Mouse (Mus musculus): ENCODE results near the gene Abt1. TPM values are rescaled to one million over a fixed set of nuclear protein-coding genes. Genes with fewer than 3 reads are reported as not detected.
"Not testable (repeated sequence)": the region's sequence is repeated elsewhere in the genome, so short reads cannot be mapped to it uniquely, and the experiment has no call there.

Abt1 gene
- polyA plus RNA-seq, 1 experiment from 2014 or later, result 8.1 TPM

- no peak for ATAC-seq (replicated peaks; ENCODE audit: insufficient number of reproducible peaks, insufficient read depth, low FRiP score, low read depth)
- H3K4me2 ChIP-seq, result peak overlapping the region; percentile 71
- H3K4me3 ChIP-seq, result peak overlapping the region; percentile 43
- H3K9me3 ChIP-seq (replicated peaks), result no peaks in the 10 kb centered on the region
- H3K9ac ChIP-seq, result no peak overlapping the region
- H3K27me3 ChIP-seq, result peaks cover 9% of the 10 kb centered on the region
- WGBS, result 7% methylated on average over 29 of the region's 29 CpGs
- H3K27ac ChIP-seq, result no peak overlapping the region
- no peaks in the 10 kb centered on the region; the same call in 1 of the 2 replicates for H3K36me3 ChIP-seq
- peaks cover 12% of the 10 kb centered on the region for H3K4me1 ChIP-seq (replicated peaks)
These were observed 12.1 kb downstream of the Abt1 start for GRCm38 (mm10) chr13:23411311-23412210.

- ATAC-seq (replicated peaks; ENCODE audit: insufficient number of reproducible peaks, insufficient read depth, low FRiP score, low read depth), result no peak
- no peak overlapping the region for H3K4me3 ChIP-seq
- peaks cover 9% of the 10 kb centered on the region for H3K27me3 ChIP-seq
- 74% methylated on average over 9 of the region's 9 CpGs for WGBS
- no peak overlapping the region for H3K4me2 ChIP-seq
- no peaks in the 10 kb centered on the region for H3K36me3 ChIP-seq
- H3K4me1 ChIP-seq (replicated peaks), result peaks cover 12% of the 10 kb centered on the region
- no peaks in the 10 kb centered on the region for H3K9me3 ChIP-seq (replicated peaks)
- H3K27ac ChIP-seq, result no peak overlapping the region
- H3K9ac ChIP-seq, result no peak overlapping the region
These were observed 13.0 kb downstream of the Abt1 start for GRCm38 (mm10) chr13:23410632-23411031.

GRCm38 (mm10) chr13:23402626-23403025 lies 21.0 kb downstream of the Abt1 start:
- Histone ChIP-seq H3K27me3 (peaks cover 22% of the 10 kb centered on the region), H3K4me1 (replicated peaks) (peaks cover 6% of the 10 kb centered on the region; the same call in 1 of the 2 replicates), H3K9me3 (replicated peaks) (no peaks in the 10 kb centered on the region), H3K9ac (no peak overlapping the region), H3K4me3 (no peak overlapping the region), H3K36me3 (no peaks in the 10 kb centered on the region), H3K27ac (no peak overlapping the region), H3K4me2 (no peak overlapping the region)
- 24% methylated on average over 2 of the region's 2 CpGs for WGBS
- ATAC-seq (replicated peaks; ENCODE audit: insufficient number of reproducible peaks, insufficient read depth, low FRiP score, low read depth), result no peak

GRCm38 (mm10) chr13:23401683-23402527 lies 21.8 kb downstream of the Abt1 start:
- H3K4me1 ChIP-seq (replicated peaks), result peaks cover 6% of the 10 kb centered on the region; the same call in 1 of the 2 replicates
- peaks cover 30% of the 10 kb centered on the region for H3K27me3 ChIP-seq
- H3K9me3 ChIP-seq (replicated peaks), result no peaks in the 10 kb centered on the region
- H3K4me3 ChIP-seq, result peak overlapping the region; percentile 39
- WGBS, result 4% methylated on average over 19 of the region's 19 CpGs
- H3K27ac ChIP-seq, result no peak overlapping the region
- H3K9ac ChIP-seq, result no peak overlapping the region
- no peaks in the 10 kb centered on the region for H3K36me3 ChIP-seq
- peak; percentile 47; the same call in 1 of the 2 replicates for ATAC-seq (replicated peaks; ENCODE audit: insufficient number of reproducible peaks, insufficient read depth, low FRiP score, low read depth)
- peak overlapping the region; percentile 66 for H3K4me2 ChIP-seq

GRCm38 (mm10) chr13:23400771-23401682 lies 22.6 kb downstream of the Abt1 start:
- WGBS, result 9% methylated on average over 24 of the region's 24 CpGs
- Histone ChIP-seq H3K4me2 (peak overlapping the region; percentile 66), H3K9me3 (replicated peaks) (no peaks in the 10 kb centered on the region), H3K4me1 (replicated peaks) (peaks cover 11% of the 10 kb centered on the region), H3K9ac (no peak overlapping the region), H3K36me3 (no peaks in the 10 kb centered on the region), H3K27ac (no peak overlapping the region), H3K4me3 (peak overlapping the region; percentile 39), H3K27me3 (peaks cover 34% of the 10 kb centered on the region)
- no peak for ATAC-seq (replicated peaks; ENCODE audit: insufficient number of reproducible peaks, insufficient read depth, low FRiP score, low read depth)

- not testable (repeated sequence) for H3K27ac ChIP-seq; H3K9ac ChIP-seq; ATAC-seq (replicated peaks; ENCODE audit: insufficient number of reproducible peaks, insufficient read depth, low FRiP score, low read depth); H3K36me3 ChIP-seq; H3K9me3 ChIP-seq (replicated peaks)
- Histone ChIP-seq H3K27me3 (peaks cover 49% of the 10 kb centered on the region), H3K4me1 (replicated peaks) (peaks cover 15% of the 10 kb centered on the region), H3K4me2 (peak overlapping the region; percentile 89), H3K4me3 (peak overlapping the region; percentile 54; the same call in 1 of the 2 replicates)
- 17% methylated on average over 14 of the region's 14 CpGs for WGBS
These were observed 26.8 kb downstream of the Abt1 start for GRCm38 (mm10) chr13:23396913-23397312.

GRCm38 (mm10) chr13:23396246-23396703 lies 27.4 kb downstream of the Abt1 start:
- Histone ChIP-seq H3K27ac (no peak overlapping the region), H3K4me1 (replicated peaks) (peaks cover 12% of the 10 kb centered on the region), H3K4me2 (peak overlapping the region; percentile 89), H3K36me3 (no peaks in the 10 kb centered on the region), H3K27me3 (peaks cover 49% of the 10 kb centered on the region), H3K9me3 (replicated peaks) (no peaks in the 10 kb centered on the region), H3K9ac (peak overlapping the region; percentile 38), H3K4me3 (peak overlapping the region; percentile 54)
- under 1% methylated on average over 31 of the region's 31 CpGs for WGBS
- ATAC-seq (replicated peaks; ENCODE audit: insufficient number of reproducible peaks, insufficient read depth, low FRiP score, low read depth), result no peak

GRCm38 (mm10) chr13:23395301-23396245 lies 28.1 kb downstream of the Abt1 start:
- Histone ChIP-seq H3K36me3 (no peaks in the 10 kb centered on the region), H3K4me2 (peak overlapping the region; percentile 89), H3K9me3 (replicated peaks) (no peaks in the 10 kb centered on the region), H3K27ac (no peak overlapping the region), H3K4me1 (replicated peaks) (peaks cover 12% of the 10 kb centered on the region), H3K4me3 (peak overlapping the region; percentile 54), H3K9ac (peak overlapping the region; percentile 38), H3K27me3 (peaks cover 49% of the 10 kb centered on the region)
- ATAC-seq (replicated peaks; ENCODE audit: insufficient number of reproducible peaks, insufficient read depth, low FRiP score, low read depth), result no peak
- WGBS, result 4% methylated on average over 43 of the region's 43 CpGs

GRCm38 (mm10) chr13:23387548-23387947 lies 36.1 kb downstream of the Abt1 start:
- no peak overlapping the region for H3K27ac ChIP-seq
- no peak overlapping the region for H3K9ac ChIP-seq
- H3K4me2 ChIP-seq, result no peak overlapping the region
- H3K9me3 ChIP-seq (replicated peaks), result no peaks in the 10 kb centered on the region
- no peaks in the 10 kb centered on the region for H3K4me1 ChIP-seq (replicated peaks)
- no peak overlapping the region for H3K4me3 ChIP-seq
- no peak for ATAC-seq (replicated peaks; ENCODE audit: insufficient number of reproducible peaks, insufficient read depth, low FRiP score, low read depth)
- no peaks in the 10 kb centered on the region for H3K36me3 ChIP-seq
- H3K27me3 ChIP-seq, result no peaks in the 10 kb centered on the region
- 90% methylated on average over 1 of the region's 1 CpGs for WGBS

- Histone ChIP-seq H3K27ac (no peak overlapping the region), H3K27me3 (no peaks in the 10 kb centered on the region), H3K4me3 (no peak overlapping the region), H3K9ac (no peak overlapping the region), H3K4me2 (no peak overlapping the region), H3K9me3 (replicated peaks) (no peaks in the 10 kb centered on the region), H3K4me1 (replicated peaks) (no peaks in the 10 kb centered on the region), H3K36me3 (no peaks in the 10 kb centered on the region)
- 60% methylated on average over 1 of the region's 1 CpGs for WGBS
- no peak for ATAC-seq (replicated peaks; ENCODE audit: insufficient number of reproducible peaks, insufficient read depth, low FRiP score, low read depth)
These were observed 40.5 kb downstream of the Abt1 start for GRCm38 (mm10) chr13:23383127-23383526.
